ENCODE assay signal across 22 mouse cellular contexts in genomic region chr11:121058956-121059355, GRCm38 (mm10). TPM values are rescaled to one million over a fixed set of nuclear protein-coding genes. Genes with fewer than 3 reads are reported as not detected.
"Had no signal": no experiment of that assay in that cellular context is flagged by ENCODE, and none has a peak within 500 bp of the region (broad histone marks: within the 10 kb centered on the region; RNA-seq: fewer than 3 reads in every experiment).

No protein-coding gene starts in this region.

- H3K4me1 ChIP-seq: limb, embryonic 12.5 days; midbrain, embryonic 13.5 days; neural tube, embryonic 12.5 days had no signal

- ATAC-seq: hindbrain, postnatal 0 days; lung, postnatal 0 days; midbrain, embryonic 13.5 days had no signal

- H3K27me3 ChIP-seq: limb, embryonic 12.5 days; liver, embryonic 15.5 days; midbrain, embryonic 13.5 days; neural tube, embryonic 12.5 days had no signal

- H3K4me2 ChIP-seq: limb, embryonic 12.5 days; liver, embryonic 11.5 days; liver, embryonic 15.5 days; midbrain, embryonic 13.5 days; neural tube, embryonic 12.5 days had no signal

- H3K36me3 ChIP-seq: limb, embryonic 12.5 days; liver, embryonic 15.5 days; midbrain, embryonic 13.5 days; neural tube, embryonic 12.5 days had no signal

- H3K9me3 ChIP-seq: limb, embryonic 12.5 days; liver, embryonic 15.5 days; midbrain, embryonic 13.5 days; neural tube, embryonic 12.5 days had no signal

- DNase-seq: layer of hippocampus, adult 9-11 months; layer of hippocampus, postnatal 36 days; lung, adult 2 months; lung, postnatal 36 days; spleen, adult 18-20 months; thymus, adult 18-20 months; thymus, postnatal 14 days had no signal

- H3K9ac ChIP-seq: limb, embryonic 12.5 days; liver, embryonic 15.5 days; midbrain, embryonic 13.5 days; neural tube, embryonic 12.5 days had no signal

- H3K27ac ChIP-seq: hindbrain, postnatal 0 days; limb, embryonic 12.5 days; liver, embryonic 15.5 days; midbrain, embryonic 13.5 days; neural tube, embryonic 12.5 days had no signal

- H3K4me3 ChIP-seq: limb, embryonic 12.5 days; liver, embryonic 15.5 days; midbrain, embryonic 13.5 days; neural tube, embryonic 12.5 days had no signal

RNA-seq across cellular contexts. Expression of gene Sectm1b, which starts 4.4 kb away (rescaled TPM):
- total RNA-seq: hindbrain, postnatal 0 days; layer of hippocampus, adult 18-20 months; layer of hippocampus, postnatal 36 days; left cerebral cortex, postnatal 36 days; megakaryocyte progenitor cell, adult 5-6 weeks; midbrain, postnatal 0 days; neutrophil, adult 5-6 weeks had no signal
- polyA plus RNA-seq: hindbrain, postnatal 0 days; limb, embryonic 12.5 days; liver, embryonic 11.5 days; midbrain, embryonic 13.5 days; midbrain, postnatal 0 days; neural tube, embryonic 12.5 days; urinary bladder, adult 2 months had no signal

RNA-seq across cellular contexts. Expression of gene Cd7, which starts 19.7 kb away (rescaled TPM):
- total RNA-seq: hindbrain, postnatal 0 days; layer of hippocampus, adult 18-20 months; layer of hippocampus, postnatal 36 days; midbrain, postnatal 0 days had no signal
- polyA plus RNA-seq: hindbrain, postnatal 0 days; limb, embryonic 12.5 days; midbrain, postnatal 0 days had no signal

RNA-seq across cellular contexts. Expression of gene Sectm1a, which starts 22.1 kb away (rescaled TPM):
- total RNA-seq: hindbrain, postnatal 0 days; layer of hippocampus, adult 18-20 months; layer of hippocampus, postnatal 36 days; left cerebral cortex, postnatal 36 days; megakaryocyte progenitor cell, adult 5-6 weeks; midbrain, postnatal 0 days; neutrophil, adult 5-6 weeks had no signal
- polyA plus RNA-seq: hindbrain, postnatal 0 days; limb, embryonic 12.5 days; lung, adult 2 months; midbrain, embryonic 13.5 days; midbrain, postnatal 0 days; neural tube, embryonic 12.5 days; stomach, embryonic 14.5 days had no signal

RNA-seq across cellular contexts. Expression of gene Tex19.2, which starts 59.5 kb away (rescaled TPM):
- total RNA-seq: hindbrain, postnatal 0 days; layer of hippocampus, adult 18-20 months; layer of hippocampus, postnatal 36 days; left cerebral cortex, postnatal 36 days; midbrain, postnatal 0 days; neutrophil, adult 5-6 weeks had no signal
- polyA plus RNA-seq: hindbrain, postnatal 0 days; intestine, embryonic 14.5 days; limb, embryonic 12.5 days; liver, embryonic 11.5 days; lung, adult 2 months; lung, postnatal 0 days; midbrain, embryonic 13.5 days; midbrain, postnatal 0 days; neural tube, embryonic 12.5 days; stomach, embryonic 14.5 days had no signal
